Mouse (Mus musculus): ENCODE data around the gene Rab5c. TPM values are rescaled to one million over a fixed set of nuclear protein-coding genes. Genes with fewer than 3 reads are reported as not detected.

The Rab5c gene
- polyA plus RNA-seq, 1 experiment from 2014 or later, result 26.1 TPM

- Histone ChIP-seq H3K9ac (no peak overlapping the region), H3K4me3 (replicated peaks) (no peak overlapping the region), H3K36me3 (no peaks in the 10 kb centered on the region), H3K27me3 (replicated peaks) (no peaks in the 10 kb centered on the region; the same call in 1 of the 2 replicates), H3K4me1 (replicated peaks) (no peaks in the 10 kb centered on the region), H3K9me3 (no peaks in the 10 kb centered on the region), H3K4me2 (replicated peaks) (no peak overlapping the region), H3K27ac (no peak overlapping the region)
- WGBS, result 83% methylated on average over 2 of the region's 2 CpGs
- no peak for ATAC-seq
Measured at GRCm38 (mm10) chr11:100684084-100684483, 53.9 kb downstream of the Rab5c start.

- no peaks in the 10 kb centered on the region; the same call in 1 of the 2 replicates for H3K27me3 ChIP-seq (replicated peaks)
- H3K4me2 ChIP-seq (replicated peaks), result no peak overlapping the region
- H3K4me1 ChIP-seq (replicated peaks), result no peaks in the 10 kb centered on the region
- H3K36me3 ChIP-seq, result no peaks in the 10 kb centered on the region
- 72% methylated on average over 5 of the region's 5 CpGs for WGBS
- no peak overlapping the region for H3K27ac ChIP-seq
- H3K9me3 ChIP-seq, result no peaks in the 10 kb centered on the region
- H3K4me3 ChIP-seq (replicated peaks), result no peak overlapping the region
- no peak overlapping the region for H3K9ac ChIP-seq
- no peak for ATAC-seq
Measured at GRCm38 (mm10) chr11:100682526-100682925, 55.5 kb downstream of the Rab5c start.

GRCm38 (mm10) chr11:100681826-100682225, 56.2 kb downstream of the Rab5c start:
- 81% methylated on average over 5 of the region's 5 CpGs for WGBS
- H3K9me3 ChIP-seq, result no peaks in the 10 kb centered on the region
- no peak for ATAC-seq

GRCm38 (mm10) chr11:100677810-100678209, 60.2 kb downstream of the Rab5c start:
- H3K27me3 ChIP-seq (replicated peaks), result peaks cover 7% of the 10 kb centered on the region; the same call in 1 of the 2 replicates
- no peak overlapping the region for H3K27ac ChIP-seq
- no peaks in the 10 kb centered on the region for H3K9me3 ChIP-seq
- H3K4me2 ChIP-seq (replicated peaks), result no peak overlapping the region
- peaks cover 5% of the 10 kb centered on the region; the same call in 1 of the 2 replicates for H3K4me1 ChIP-seq (replicated peaks)
- ATAC-seq, result no peak
- H3K4me3 ChIP-seq (replicated peaks), result no peak overlapping the region
- no peaks in the 10 kb centered on the region for H3K36me3 ChIP-seq
- no peak overlapping the region for H3K9ac ChIP-seq
- WGBS, result 47% methylated on average over 7 of the region's 7 CpGs

More at GRCm38 (mm10) chr11:100681826-100682225, 56.2 kb downstream of the Rab5c start:
- Histone ChIP-seq H3K4me3 (replicated peaks) (no peak overlapping the region), H3K36me3 (no peaks in the 10 kb centered on the region), H3K27me3 (replicated peaks) (no peaks in the 10 kb centered on the region; the same call in 1 of the 2 replicates), H3K4me1 (replicated peaks) (no peaks in the 10 kb centered on the region), H3K27ac (no peak overlapping the region), H3K9ac (no peak overlapping the region), H3K4me2 (replicated peaks) (no peak overlapping the region)

GRCm38 (mm10) chr11:100673169-100673568, 64.8 kb downstream of the Rab5c start:
- peak overlapping the region; percentile 47 for H3K4me2 ChIP-seq (replicated peaks)
- peaks cover 5% of the 10 kb centered on the region; the same call in 1 of the 2 replicates for H3K4me1 ChIP-seq (replicated peaks)
- 6% methylated on average over 23 of the region's 23 CpGs for WGBS
- peak overlapping the region; percentile 20; the same call in 1 of the 2 replicates for H3K9ac ChIP-seq
- H3K27ac ChIP-seq, result no peak overlapping the region
- ATAC-seq, result 0 out of 2 replicates have a peak, but pooled peaks have one; percentile 31
- peak overlapping the region; percentile 6 for H3K4me3 ChIP-seq (replicated peaks)
- no peaks in the 10 kb centered on the region for H3K36me3 ChIP-seq
- H3K27me3 ChIP-seq (replicated peaks), result peaks cover 8% of the 10 kb centered on the region; the same call in 1 of the 2 replicates
- H3K9me3 ChIP-seq, result no peaks in the 10 kb centered on the region

- H3K9me3 ChIP-seq, result no peaks in the 10 kb centered on the region
- H3K4me3 ChIP-seq (replicated peaks), result no peak overlapping the region
- peaks cover 5% of the 10 kb centered on the region; the same call in 1 of the 2 replicates for H3K4me1 ChIP-seq (replicated peaks)
- H3K9ac ChIP-seq, result no peak overlapping the region
- H3K4me2 ChIP-seq (replicated peaks), result no peak overlapping the region
- no peak overlapping the region for H3K27ac ChIP-seq
- H3K36me3 ChIP-seq, result no peaks in the 10 kb centered on the region
- 60% methylated on average over 2 of the region's 2 CpGs for WGBS
- H3K27me3 ChIP-seq (replicated peaks), result peaks cover 8% of the 10 kb centered on the region; the same call in 1 of the 2 replicates
- ATAC-seq, result no peak
Measured at GRCm38 (mm10) chr11:100671956-100672355, 66.1 kb downstream of the Rab5c start.

GRCm38 (mm10) chr11:100671049-100671448, 67.0 kb downstream of the Rab5c start:
- 75% methylated on average over 1 of the region's 1 CpGs for WGBS
- Histone ChIP-seq H3K9ac (no peak overlapping the region), H3K36me3 (no peaks in the 10 kb centered on the region), H3K9me3 (no peaks in the 10 kb centered on the region), H3K4me3 (replicated peaks) (no peak overlapping the region), H3K27me3 (replicated peaks) (peaks cover 8% of the 10 kb centered on the region; the same call in 1 of the 2 replicates), H3K27ac (no peak overlapping the region), H3K4me1 (replicated peaks) (peaks cover 5% of the 10 kb centered on the region; the same call in 1 of the 2 replicates), H3K4me2 (replicated peaks) (no peak overlapping the region)
- no peak for ATAC-seq

Other genes starting within 250 kb of the Rab5c start
- 146 and 153 TPM in 2 replicates for gene Acly, start 210.2 kb downstream of the Rab5c start, polyA plus RNA-seq (2015; fragmentation: Nextera tagmentation; extraction: Ambion mirVana)
- gene Ttc25, start 192.6 kb downstream of the Rab5c start, polyA plus RNA-seq (2015; fragmentation: Nextera tagmentation; extraction: Ambion mirVana), result 0.19 and 0.20 TPM in 2 replicates
- 32.1 and 34.4 TPM in 2 replicates for gene Cnp, start 163.3 kb downstream of the Rab5c start, polyA plus RNA-seq (2015; fragmentation: Nextera tagmentation; extraction: Ambion mirVana)
- 57.6 and 65.0 TPM in 2 replicates for gene Nkiras2, start 119.0 kb downstream of the Rab5c start, polyA plus RNA-seq (2015; fragmentation: Nextera tagmentation; extraction: Ambion mirVana)
- gene Dnajc7, start 118.0 kb downstream of the Rab5c start, polyA plus RNA-seq (2015; fragmentation: Nextera tagmentation; extraction: Ambion mirVana), result 188 TPM in 2 replicates
- gene Zfp385c, start 45.8 kb downstream of the Rab5c start, polyA plus RNA-seq (2015; fragmentation: Nextera tagmentation; extraction: Ambion mirVana), result 0.11 TPM in 2 replicates
- 2.7 and 3.2 TPM in 2 replicates for gene Dhx58, start 33.9 kb downstream of the Rab5c start, polyA plus RNA-seq (2015; fragmentation: Nextera tagmentation; extraction: Ambion mirVana)
- 48.2 and 51.9 TPM in 2 replicates for gene Kat2a, start 25.8 kb downstream of the Rab5c start, polyA plus RNA-seq (2015; fragmentation: Nextera tagmentation; extraction: Ambion mirVana)
- 0.40 and 0.54 TPM in 2 replicates for gene Hspb9, start 24.4 kb downstream of the Rab5c start, polyA plus RNA-seq (2015; fragmentation: Nextera tagmentation; extraction: Ambion mirVana)
- 0.18 and 0.19 TPM in 2 replicates for gene Kcnh4, start 21.7 kb upstream of the Rab5c start, polyA plus RNA-seq (2015; fragmentation: Nextera tagmentation; extraction: Ambion mirVana)
- gene Hcrt, start 24.7 kb upstream of the Rab5c start, polyA plus RNA-seq (2015; fragmentation: Nextera tagmentation; extraction: Ambion mirVana), result not detected in 2 replicates
- 4.7 and 6.7 TPM in 2 replicates for gene Ghdc, start 32.7 kb upstream of the Rab5c start, polyA plus RNA-seq (2015; fragmentation: Nextera tagmentation; extraction: Ambion mirVana)
- 24.2 and 26.8 TPM in 2 replicates for gene Stat5b, start 112.5 kb upstream of the Rab5c start, polyA plus RNA-seq (2015; fragmentation: Nextera tagmentation; extraction: Ambion mirVana)
- gene Stat5a, start 121.1 kb upstream of the Rab5c start, polyA plus RNA-seq (2015; fragmentation: Nextera tagmentation; extraction: Ambion mirVana), result 5.5 and 6.0 TPM in 2 replicates
- gene Stat3, start 201.3 kb upstream of the Rab5c start, polyA plus RNA-seq (2015; fragmentation: Nextera tagmentation; extraction: Ambion mirVana), result 45.8 and 48.9 TPM in 2 replicates
- gene Cavin1, start 232.7 kb upstream of the Rab5c start, polyA plus RNA-seq (2015; fragmentation: Nextera tagmentation; extraction: Ambion mirVana), result 223 and 237 TPM in 2 replicates

Data from intestine, embryonic 15.5 days (tissue).